Comparison of ENCODE assay signal across 17 mouse cellular contexts in the genomic region with DNA sequence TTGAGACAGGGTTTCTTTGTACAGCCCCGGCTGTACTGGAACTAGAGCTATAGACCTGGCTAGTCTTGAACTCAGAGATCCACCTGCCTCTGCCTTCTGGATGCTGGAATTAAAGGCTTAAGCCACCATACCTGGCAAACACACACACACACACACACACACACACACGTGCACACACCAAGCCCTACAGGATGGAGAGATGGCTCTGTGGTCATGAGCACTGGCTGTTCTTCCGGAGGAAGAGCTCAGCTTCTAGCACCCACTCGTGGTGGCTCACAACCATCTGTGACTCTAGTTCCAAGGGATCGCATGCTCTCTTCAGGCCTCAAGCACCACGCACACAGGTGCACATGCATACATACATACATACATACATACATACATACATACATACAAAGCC. TPM values are rescaled to one million over a fixed set of nuclear protein-coding genes. Genes with fewer than 3 reads are reported as not detected.
A peak's percentile ranks its signal among the peaks of the same experiment; 100 is the strongest.
DNase-seq lines count a peak whose midpoint lies in the region; ATAC-seq and TF ChIP-seq lines count a peak whose summit lies in the region.
"Had no signal": no experiment of that assay in that cellular context is flagged by ENCODE, and none has a peak within 500 bp of the region (broad histone marks: within the 10 kb centered on the region; RNA-seq: fewer than 3 reads in every experiment).

No protein-coding gene starts in this region.

- WGBS in hindbrain, postnatal 0 days = 90% methylated on average over 6 of the region's 6 CpGs
- 90% methylated on average over 6 of the region's 6 CpGs for WGBS in hindbrain, embryonic 12.5 days

- no peak for TF ChIP-seq POLR2A in myocyte (IDR thresholded peaks at IDR 0.05; ENCODE audit: insufficient read length, low read depth)

- no peak overlapping the region for H3K4me2 ChIP-seq in hindbrain, postnatal 0 days (ENCODE audit: low read depth, low read length)
- no peak overlapping the region for H3K4me2 ChIP-seq in hindbrain, embryonic 12.5 days (replicated peaks)
- no peak overlapping the region for H3K4me2 ChIP-seq in myocyte (ENCODE audit: low read depth)
- H3K4me2 ChIP-seq: embryonic facial prominence, embryonic 13.5 days; forebrain, embryonic 12.5 days; heart, embryonic 11.5 days; heart, embryonic 15.5 days had no signal

- H3K4me3 ChIP-seq in hindbrain, postnatal 0 days (ENCODE audit: low read length) = no peak overlapping the region
- no peak overlapping the region for H3K4me3 ChIP-seq in hindbrain, embryonic 12.5 days
- H3K4me3 ChIP-seq in myocyte = no peak overlapping the region
- H3K4me3 ChIP-seq: embryonic facial prominence, embryonic 13.5 days; forebrain, embryonic 12.5 days; heart, adult 2 months; heart, embryonic 15.5 days had no signal

- no peaks in the 10 kb centered on the region for H3K9me3 ChIP-seq in hindbrain, postnatal 0 days (ENCODE audit: low read length)
- H3K9me3 ChIP-seq in hindbrain, embryonic 12.5 days (replicated peaks) = no peaks in the 10 kb centered on the region
- H3K9me3 ChIP-seq: embryonic facial prominence, embryonic 13.5 days; forebrain, embryonic 12.5 days; G1E; heart, embryonic 15.5 days had no signal

- ATAC-seq in hindbrain, postnatal 0 days = 0 out of 2 replicates have a peak, but pooled peaks have one; percentile 1
- no peak for ATAC-seq in hindbrain, embryonic 12.5 days (ENCODE audit: low FRiP score)
- ATAC-seq: hindbrain, embryonic 16.5 days had no signal

- H3ac ChIP-seq in myocyte (ENCODE audit: control insufficient read depth, insufficient read length) = no peak overlapping the region

- no peaks in the 10 kb centered on the region for H3K36me3 ChIP-seq in hindbrain, postnatal 0 days (ENCODE audit: insufficient read depth, low read length)
- 0 out of 2 replicates have a peak, but pooled peaks cover 3% of the 10 kb centered on the region for H3K36me3 ChIP-seq in hindbrain, embryonic 12.5 days
- H3K36me3 ChIP-seq in myocyte (ENCODE audit: control insufficient read depth, insufficient read depth) = peaks cover 7% of the 10 kb centered on the region

- H3K4me1 ChIP-seq in hindbrain, postnatal 0 days (ENCODE audit: insufficient read depth, low read length) = no peaks in the 10 kb centered on the region
- no peaks in the 10 kb centered on the region for H3K4me1 ChIP-seq in hindbrain, embryonic 12.5 days
- H3K4me1 ChIP-seq: heart, embryonic 15.5 days had no signal

- no peak overlapping the region for H3K27ac ChIP-seq in hindbrain, postnatal 0 days
- no peak overlapping the region for H3K27ac ChIP-seq in hindbrain, embryonic 12.5 days
- H3K27ac ChIP-seq: embryonic facial prominence, embryonic 13.5 days; forebrain, embryonic 12.5 days; heart, adult 2 months; heart, embryonic 15.5 days had no signal

- TF ChIP-seq CTCF in hindbrain, postnatal 0 days (IDR thresholded peaks at IDR 0.05; ENCODE audit: low read depth) = no peak

- no peaks in the 10 kb centered on the region for H3K27me3 ChIP-seq in hindbrain, postnatal 0 days (ENCODE audit: insufficient read depth, low read length)
- H3K27me3 ChIP-seq in hindbrain, embryonic 12.5 days = no peaks in the 10 kb centered on the region
- H3K27me3 ChIP-seq in myocyte (ENCODE audit: control insufficient read depth, insufficient read depth, insufficient read length) = no peaks in the 10 kb centered on the region
- H3K27me3 ChIP-seq: embryonic facial prominence, embryonic 13.5 days; forebrain, embryonic 12.5 days; heart, embryonic 15.5 days had no signal

- H3K9ac ChIP-seq in hindbrain, postnatal 0 days (replicated peaks; ENCODE audit: low read length) = no peak overlapping the region
- H3K9ac ChIP-seq in hindbrain, embryonic 12.5 days = no peak overlapping the region
- H3K9ac ChIP-seq: embryonic facial prominence, embryonic 13.5 days; forebrain, embryonic 12.5 days; forebrain, postnatal 0 days; heart, embryonic 15.5 days had no signal

- H3K79me2 ChIP-seq in myocyte (ENCODE audit: control insufficient read depth, insufficient read depth) = no peaks in the 10 kb centered on the region

- DNase-seq in hindbrain, postnatal 0 days (ENCODE audit: low spot score) = no peak
- DNase-seq in CD4-positive helper T cell, adult 2 months (ENCODE audit: low read depth, low spot score) = peak; percentile 63
- peak; percentile 48 for DNase-seq in T-cell, adult 2 months (ENCODE audit: low spot score)
- DNase-seq in kidney, adult 8-10 months = no peak
- DNase-seq in left cerebral cortex, adult 8-10 months (ENCODE audit: low spot score in 2 of 2) = no peak
- DNase-seq: cerebellum, adult 11-12 months; cerebellum, adult 9-11 months; heart, adult 2 months had no signal

TF ChIP-seq in myocyte, 11 proteins besides CTCF, POLR2A, EP300 and RAD21:
- no peak for TF ChIP-seq TCF12 (IDR thresholded peaks at IDR 0.05; ENCODE audit: insufficient read depth, poor library complexity, severe bottlenecking)
- TF ChIP-seq POLR2AphosphoS2 (IDR thresholded peaks at IDR 0.05; ENCODE audit: insufficient read length, low read depth) = peak; percentile 32

RNA-seq across cellular contexts. Expression of a gene that starts 43.5 kb away (rescaled TPM):
- total RNA-seq in hindbrain, postnatal 0 days (2014; rRNA removed) = 3.5 and 8.5 TPM in 2 replicates
- polyA plus RNA-seq in hindbrain, postnatal 0 days (2015; fragmentation: Nextera tagmentation; extraction: Ambion mirVana) = 0.59 and 0.61 TPM in 2 replicates
- 3.7 and 3.9 TPM in 2 replicates for polyA plus RNA-seq in hindbrain, embryonic 12.5 days (2016; fragmentation: Nextera tagmentation; extraction: Ambion mirVana)
- 5.0 TPM for polyA plus RNA-seq in myocyte (2012; fragmentation: generic; extraction: Trizol)
- total RNA-seq in left cerebral cortex, adult 8-10 months (2022) = 1 to 10 TPM; 2.5 to 4.4 (median 3.3) TPM

Comparison
In these comparisons a context has a peak if more than half of its experiments do, and no peak if none do; other contexts are left out.
1. DNase-seq: peak in CD4-positive helper T cell, adult 2 months (single experiment) and T-cell, adult 2 months (single experiment); none in hindbrain, postnatal 0 days (single experiment), kidney, adult 8-10 months (0 of 2) and left cerebral cortex, adult 8-10 months (0 of 2).